Mouse (Mus musculus) frontal cortex, postnatal 10 days (tissue): ENCODE data around the gene Eif4ebp2.
"Not testable (repeated sequence)": the region's sequence is repeated elsewhere in the genome, so short reads cannot be mapped to it uniquely, and the experiment has no call there.

ENCODE experiments used
- DNase-seq, 2 experiments: peaks; one replicate each; pipeline ENCODE4 v3.0.0; 2022; ENCODE audit warnings: low spot score in 2 of 2, mixed read lengths in 1 of 2

Gene Eif4ebp2

GRCm38 (mm10) chr10:61465009-61465408, 12.5 kb upstream of the Eif4ebp2 start:
- no peak for DNase-seq

GRCm38 (mm10) chr10:61457182-61457581, 4.7 kb upstream of the Eif4ebp2 start:
- no peak for DNase-seq

GRCm38 (mm10) chr10:61453171-61453570, 710 bp upstream of the Eif4ebp2 start:
- DNase-seq: not testable (repeated sequence)

- peak in 1 of 2 experiments; percentile 52 for DNase-seq
Measured at GRCm38 (mm10) chr10:61451931-61452617, 387 bp downstream of the Eif4ebp2 start.

GRCm38 (mm10) chr10:61451463-61451930, 964 bp downstream of the Eif4ebp2 start:
- DNase-seq: no peak

- no peak for DNase-seq
Measured at GRCm38 (mm10) chr10:61448834-61449233, 3.6 kb downstream of the Eif4ebp2 start.

- no peak for DNase-seq
Measured at GRCm38 (mm10) chr10:61447581-61448353, 4.7 kb downstream of the Eif4ebp2 start.

- no peak for DNase-seq
Measured at GRCm38 (mm10) chr10:61445016-61445415, 7.4 kb downstream of the Eif4ebp2 start.

- DNase-seq: no peak
Measured at GRCm38 (mm10) chr10:61443876-61444275, 8.6 kb downstream of the Eif4ebp2 start.

- no peak for DNase-seq
Measured at GRCm38 (mm10) chr10:61443456-61443855, 9.0 kb downstream of the Eif4ebp2 start.

- no peak for DNase-seq
Measured at GRCm38 (mm10) chr10:61440202-61440800, 12.2 kb downstream of the Eif4ebp2 start.

GRCm38 (mm10) chr10:61431375-61431774, 21.1 kb downstream of the Eif4ebp2 start:
- DNase-seq: no peak

GRCm38 (mm10) chr10:61429043-61429442, 23.4 kb downstream of the Eif4ebp2 start:
- DNase-seq: no peak

GRCm38 (mm10) chr10:61428416-61428815, 24.0 kb downstream of the Eif4ebp2 start:
- no peak for DNase-seq

GRCm38 (mm10) chr10:61427951-61428350, 24.5 kb downstream of the Eif4ebp2 start:
- no peak for DNase-seq

GRCm38 (mm10) chr10:61426251-61426757, 26.2 kb downstream of the Eif4ebp2 start:
- DNase-seq: no peak

GRCm38 (mm10) chr10:61425047-61425446, 27.4 kb downstream of the Eif4ebp2 start:
- no peak for DNase-seq

GRCm38 (mm10) chr10:61424500-61424899, 28.0 kb downstream of the Eif4ebp2 start:
- DNase-seq: no peak

GRCm38 (mm10) chr10:61423289-61423688, 29.2 kb downstream of the Eif4ebp2 start:
- DNase-seq: no peak

GRCm38 (mm10) chr10:61422861-61423260, 29.6 kb downstream of the Eif4ebp2 start:
- DNase-seq: no peak

GRCm38 (mm10) chr10:61420011-61420410, 32.5 kb downstream of the Eif4ebp2 start:
- no peak for DNase-seq

GRCm38 (mm10) chr10:61419146-61419545, 33.3 kb downstream of the Eif4ebp2 start:
- DNase-seq: no peak
